31 mouse cellular contexts compared by ENCODE assay signal in genomic region chr4:131901090-131901489, GRCm38 (mm10). TPM values are rescaled to one million over a fixed set of nuclear protein-coding genes. Genes with fewer than 3 reads are reported as not detected.
DNase-seq lines count a peak whose midpoint lies in the region; ATAC-seq and TF ChIP-seq lines count a peak whose summit lies in the region.
"Had no signal": no experiment of that assay in that cellular context is flagged by ENCODE, and none has a peak within 500 bp of the region (broad histone marks: within the 10 kb centered on the region; RNA-seq: fewer than 3 reads in every experiment).

No protein-coding gene starts in this region.

- H3K4me2 ChIP-seq in intestine, embryonic 15.5 days (replicated peaks), result no peak overlapping the region
- H3K4me2 ChIP-seq: embryonic facial prominence, embryonic 13.5 days; forebrain, embryonic 12.5 days; forebrain, embryonic 15.5 days; heart, embryonic 13.5 days; hindbrain, embryonic 13.5 days had no signal

- TF ChIP-seq EP300 in ES-Bruce4 (IDR thresholded peaks at IDR 0.05; ENCODE audit: insufficient read depth, low read depth, low read length), result no peak

- 91% methylated on average over 15 of the region's 15 CpGs for WGBS in intestine, embryonic 15.5 days

- no peaks in the 10 kb centered on the region for H3K4me1 ChIP-seq in ES-Bruce4 (ENCODE audit: control insufficient read depth, insufficient read depth, low read length)
- no peaks in the 10 kb centered on the region for H3K4me1 ChIP-seq in intestine, embryonic 15.5 days (replicated peaks)
- H3K4me1 ChIP-seq: embryonic facial prominence, embryonic 10.5 days; embryonic facial prominence, embryonic 13.5 days; forebrain, embryonic 12.5 days; forebrain, embryonic 15.5 days; heart, embryonic 10.5 days; hindbrain, embryonic 13.5 days had no signal

- peak; percentile 6 for DNase-seq in gastrocnemius, adult 2 months
- DNase-seq in gastrocnemius, postnatal 14 days, result no peak
- DNase-seq in R1 (ENCODE audit: low read depth, low spot score), result peak; percentile 69
- DNase-seq in heart, postnatal 4 days, result no peak
- DNase-seq in urinary bladder, postnatal 14 days (ENCODE audit: low spot score), result no peak
- DNase-seq: adrenal gland, adult 2 months; adrenal gland, postnatal 14 days; cerebellum, adult 11 months; cerebellum, adult 2 months; cerebellum, adult 9-11 months; cerebellum, postnatal 25 days; gastrocnemius, postnatal 10 days; heart, adult 18-20 months; heart, postnatal 14 days; kidney, adult 2 months had no signal

- no peaks in the 10 kb centered on the region for H3K9me3 ChIP-seq in ES-Bruce4 (replicated peaks; ENCODE audit: control insufficient read depth, insufficient read depth, low read length, poor library complexity, severe bottlenecking)
- no peaks in the 10 kb centered on the region for H3K9me3 ChIP-seq in intestine, embryonic 15.5 days
- H3K9me3 ChIP-seq: embryonic facial prominence, embryonic 13.5 days; forebrain, embryonic 12.5 days; forebrain, embryonic 15.5 days; heart, embryonic 10.5 days; heart, embryonic 13.5 days; hindbrain, embryonic 13.5 days had no signal

- ATAC-seq in inflammation-experienced regulatory T-cells, adult 6 months, result peak; percentile 69
- no peak for ATAC-seq in intestine, embryonic 15.5 days
- ATAC-seq: forebrain, embryonic 15.5 days; hindbrain, embryonic 16.5 days; intestine, postnatal 0 days had no signal

- H3K27me3 ChIP-seq in ES-Bruce4 (ENCODE audit: control insufficient read depth, insufficient read depth, low read length, poor library complexity, severe bottlenecking), result no peaks in the 10 kb centered on the region
- no peaks in the 10 kb centered on the region for H3K27me3 ChIP-seq in intestine, embryonic 15.5 days (replicated peaks)
- H3K27me3 ChIP-seq: CH12.LX; embryonic facial prominence, embryonic 13.5 days; forebrain, embryonic 12.5 days; forebrain, embryonic 15.5 days; heart, embryonic 13.5 days; hindbrain, embryonic 13.5 days had no signal

- intact Hi-C loops in gastrocnemius, adult 2 months (cut with DNase I), result no loop called here
- intact Hi-C loops in gastrocnemius, postnatal 14 days (cut with DNase I; ENCODE audit: low total_unique reads), result no loop called here

- H3K27ac ChIP-seq in gastrocnemius, adult 2 months, result no peak overlapping the region
- H3K27ac ChIP-seq in ES-Bruce4 (ENCODE audit: insufficient read depth, low read length), result peak overlapping the region; percentile 68
- no peak overlapping the region for H3K27ac ChIP-seq in intestine, embryonic 15.5 days
- H3K27ac ChIP-seq: embryonic facial prominence, embryonic 10.5 days; embryonic facial prominence, embryonic 13.5 days; forebrain, embryonic 12.5 days; forebrain, embryonic 15.5 days; heart, embryonic 13.5 days; hindbrain, embryonic 13.5 days had no signal

- H3K9ac ChIP-seq in ES-Bruce4 (ENCODE audit: low read depth, poor library complexity, severe bottlenecking), result peak overlapping the region; percentile 42
- no peak overlapping the region for H3K9ac ChIP-seq in intestine, embryonic 15.5 days
- H3K9ac ChIP-seq: embryonic facial prominence, embryonic 13.5 days; forebrain, embryonic 12.5 days; forebrain, embryonic 15.5 days; heart, embryonic 13.5 days; hindbrain, embryonic 13.5 days had no signal

- H3K36me3 ChIP-seq in ES-Bruce4 (ENCODE audit: control insufficient read depth, insufficient read depth, low read length, poor library complexity, severe bottlenecking), result peaks cover 18% of the 10 kb centered on the region
- H3K36me3 ChIP-seq in intestine, embryonic 15.5 days, result peaks cover 51% of the 10 kb centered on the region

- no peak for TF ChIP-seq CTCF in gastrocnemius, adult 2 months (IDR thresholded peaks at IDR 0.05)
- TF ChIP-seq CTCF in ES-Bruce4 (IDR thresholded peaks at IDR 0.05; ENCODE audit: low read depth, low read length), result no peak

- no peak overlapping the region for H3K4me3 ChIP-seq in gastrocnemius, adult 2 months
- H3K4me3 ChIP-seq in ES-Bruce4 (ENCODE audit: low read depth, low read length), result peak overlapping the region; percentile 11; the same call in 1 of the 2 replicates
- no peak overlapping the region for H3K4me3 ChIP-seq in intestine, embryonic 15.5 days (replicated peaks)
- H3K4me3 ChIP-seq: embryonic facial prominence, embryonic 10.5 days; embryonic facial prominence, embryonic 13.5 days; erythroblast, embryonic 14.5 days; forebrain, embryonic 12.5 days; forebrain, embryonic 15.5 days; heart, embryonic 10.5 days; heart, embryonic 13.5 days; hindbrain, embryonic 13.5 days had no signal

- TF ChIP-seq POLR2A in ES-Bruce4 (IDR thresholded peaks at IDR 0.05; ENCODE audit: insufficient read depth, low read length), result no peak

RNA-seq across cellular contexts. Expression of gene Tmem200b, which starts 20.5 kb away (rescaled TPM):
- 1 to 10 TPM; 1.2 to 4.0 TPM for total RNA-seq in gastrocnemius, adult 2 months (2021)
- 1 to 10 TPM; 4.5 to 5.5 TPM for total RNA-seq in gastrocnemius, postnatal 14 days (2021)
- polyA plus RNA-seq in ES-Bruce4 (2011; ENCODE audit: insufficient read depth, insufficient read length, low read depth, missing spikeins), result not detected in 2 replicates
- not detected for polyA plus RNA-seq in inflammation-experienced regulatory T-cells, adult 6 months (2017; shearing (Covaris generic))
- 0.74 and 1.2 TPM in 2 replicates for polyA plus RNA-seq in intestine, embryonic 15.5 days (2015; fragmentation: Nextera tagmentation; extraction: Ambion mirVana)
- 10 to 100 TPM in 1 of 2 experiments, 1 to 10 TPM in 1; 9.4 to 12.8 TPM for total RNA-seq in heart, postnatal 4 days (2021)
- total RNA-seq: CH12.LX; common myeloid progenitor, adult 5-6 weeks; MEL had no signal
- polyA plus RNA-seq: erythroblast, embryonic 14.5 days; hindbrain, embryonic 13.5 days; hindbrain, embryonic 16.5 days had no signal

RNA-seq across cellular contexts. Expression of gene Srsf4, which starts 27.7 kb away (rescaled TPM):
- 10 to 100 TPM; 32.0 to 33.8 TPM for total RNA-seq in gastrocnemius, adult 2 months (2021)
- total RNA-seq in gastrocnemius, postnatal 14 days (2021), result 10 to 100 TPM; 29.6 to 41.4 TPM
- 71.4 and 74.5 TPM in 2 replicates for polyA plus RNA-seq in ES-Bruce4 (2011; ENCODE audit: insufficient read depth, insufficient read length, low read depth, missing spikeins)
- 10 to 100 TPM in 2 of 3 experiments, 1 to 10 TPM in 1; 9.8 to 19.5 (median 15.4) TPM for polyA plus RNA-seq in inflammation-experienced regulatory T-cells, adult 6 months (2017; shearing (Covaris generic))
- polyA plus RNA-seq in intestine, embryonic 15.5 days (2015; fragmentation: Nextera tagmentation; extraction: Ambion mirVana), result 86.6 and 92.6 TPM in 2 replicates
- 10 to 100 TPM; 73.2 to 76.8 TPM for total RNA-seq in heart, postnatal 4 days (2021)

RNA-seq across cellular contexts. Expression of gene Mecr, which starts 57.8 kb away (rescaled TPM):
- 10 to 100 TPM; 16.3 to 25.4 TPM for total RNA-seq in gastrocnemius, adult 2 months (2021)
- total RNA-seq in gastrocnemius, postnatal 14 days (2021), result 10 to 100 TPM; 19.2 to 25.7 TPM
- polyA plus RNA-seq in ES-Bruce4 (2011; ENCODE audit: insufficient read depth, insufficient read length, low read depth, missing spikeins), result 15.6 and 17.9 TPM in 2 replicates
- 10 to 100 TPM; 12.9 to 28.6 (median 22.3) TPM for polyA plus RNA-seq in inflammation-experienced regulatory T-cells, adult 6 months (2017; shearing (Covaris generic))
- 72.6 and 77.4 TPM in 2 replicates for polyA plus RNA-seq in intestine, embryonic 15.5 days (2015; fragmentation: Nextera tagmentation; extraction: Ambion mirVana)
- total RNA-seq in heart, postnatal 4 days (2021), result 10 to 100 TPM; 22.4 to 25.2 TPM

Comparison
In these comparisons a context has a peak if more than half of its experiments do, and no peak if none do; other contexts are left out.
1. DNase-seq: peak in gastrocnemius, adult 2 months (single experiment) and R1 (single experiment); none in gastrocnemius, postnatal 14 days (single experiment), heart, postnatal 4 days (single experiment) and urinary bladder, postnatal 14 days (single experiment).